Mouse (Mus musculus) thymus, adult 2 months (tissue): ENCODE measurements around the gene Pax2. TPM values are rescaled to one million over a fixed set of nuclear protein-coding genes. Genes with fewer than 3 reads are reported as not detected.

Experiments used
- DNase-seq: peaks from one replicate; pipeline ENCODE4 v3.0.0; 2021
- H3K27ac ChIP-seq: fragments of 200-500 bp; 2 replicates; pipeline ENCODE4 v1.5.1; 2012; ENCODE audit warnings: low read length, control low read depth; ENCODE audit not compliant: control insufficient read depth, insufficient read depth
- H3K27me3 ChIP-seq: fragments of 200-500 bp; 2 replicates; pipeline ENCODE4 v1.6.1; 2012; ENCODE audit warnings: mild to moderate bottlenecking, low read length, moderate library complexity, mixed read lengths; ENCODE audit not compliant: control insufficient read depth, insufficient read depth
- H3K36me3 ChIP-seq: fragments of 200-500 bp; 2 replicates; pipeline ENCODE4 v1.6.1; 2012; ENCODE audit warnings: mild to moderate bottlenecking, low read length, moderate library complexity; ENCODE audit not compliant: control insufficient read depth, insufficient read depth
- H3K4me1 ChIP-seq: fragments of 200-500 bp; replicated peaks from 2 replicates; pipeline ENCODE4 v1.6.1; 2012; ENCODE audit warnings: low read length; ENCODE audit not compliant: control insufficient read depth, insufficient read depth
- H3K4me3 ChIP-seq: fragments of 200-500 bp; 2 replicates; pipeline ENCODE4 v1.5.1; 2012; ENCODE audit warnings: mild to moderate bottlenecking, low read length, control low read depth, moderate library complexity; ENCODE audit not compliant: control insufficient read depth, insufficient read depth
- CTCF ChIP-seq: fragments of 200-500 bp; IDR thresholded peaks from 2 replicates; pipeline ENCODE4 v1.5.1; 2012; ENCODE audit warnings: mild to moderate bottlenecking, control low read depth, low read length, moderate library complexity, borderline replicate concordance; ENCODE audit not compliant: control insufficient read depth, poor library complexity, insufficient read depth; ENCODE audit errors: extremely low read depth
- POLR2A ChIP-seq: fragments of 200-500 bp; IDR thresholded peaks from 2 replicates; pipeline ENCODE4 v1.6.1; 2012; ENCODE audit warnings: mild to moderate bottlenecking, low read length, control low read depth, moderate library complexity; ENCODE audit not compliant: control insufficient read depth, poor library complexity, insufficient read depth; ENCODE audit errors: extremely low read depth
- WGBS: fragments of 180-500 bp; shearing (Covaris S2); methylation state at CpG from one replicate; pipeline ENCODE4 v1.1.7; 2018; 5-methylcytosine and 5-hydroxymethylcytosine counted together
- polyA plus RNA-seq: library from polyadenylated mRNA; depleted of rRNA; stranded (reverse); fragments of >200 nt; gene quantifications from 2 replicates; pipeline ENCODE4 v1.2.3, GENCODE M21; 2012; rRNA removed

Gene Pax2
- polyA plus RNA-seq, 1 experiment = 0.12 TPM

DNA sequence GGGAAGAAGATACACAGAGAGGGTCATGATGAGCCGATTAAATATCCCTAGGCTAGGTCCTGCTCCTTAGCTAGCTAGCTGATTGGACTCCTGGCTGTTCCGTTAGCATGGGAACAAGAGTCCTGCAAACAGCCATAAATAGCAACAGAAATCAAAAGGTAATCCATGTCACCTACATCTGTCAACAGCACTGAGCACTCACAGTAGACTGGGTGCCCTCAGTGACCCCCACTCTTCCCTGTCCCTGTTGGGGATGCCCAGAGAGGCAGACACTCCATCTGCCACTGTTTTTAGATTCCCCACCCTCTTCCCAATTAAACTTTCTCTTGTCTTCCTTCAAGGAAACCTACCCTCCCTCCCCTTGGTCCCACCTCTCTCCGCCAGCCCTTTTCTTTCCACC is 130.6 kb downstream of the Pax2 start:
- Histone ChIP-seq H3K36me3 (no peaks in the 10 kb centered on the region), H3K27ac (no peak overlapping the region), H3K4me1 (no peaks in the 10 kb centered on the region), H3K4me3 (no peak overlapping the region), H3K27me3 (peaks cover 8% of the 10 kb centered on the region; the same call in 1 of the 2 replicates)
- 43% methylated on average over 3 of the region's 3 CpGs for WGBS
- TF ChIP-seq CTCF (no peak), POLR2A (no peak)
- DNase-seq = no peak

Other genes starting within 250 kb of the Pax2 start
- gene Sec31b, start 210.2 kb upstream of the Pax2 start, polyA plus RNA-seq = 15.4 and 18.8 TPM in 2 replicates
- gene Gm20538, start 203.2 kb upstream of the Pax2 start, polyA plus RNA-seq = 6.6 TPM in 1 of 2 replicates, not detected in the other
- gene Ndufb8, start 200.6 kb upstream of the Pax2 start, polyA plus RNA-seq = 480 and 627 TPM in 2 replicates
- gene Hif1an, start 193.2 kb upstream of the Pax2 start, polyA plus RNA-seq = 31.5 and 36.1 TPM in 2 replicates
- 98.6 and 134 TPM in 2 replicates for gene Slf2, start 175.1 kb downstream of the Pax2 start, polyA plus RNA-seq
- 13.7 TPM in 2 replicates for gene Sema4g, start 233.1 kb downstream of the Pax2 start, polyA plus RNA-seq
- 11.5 and 11.6 TPM in 2 replicates for gene Twnk, start 249.6 kb downstream of the Pax2 start, polyA plus RNA-seq